Mouse (Mus musculus) gonadal fat pad, adult 2 months (tissue): Measurements from ENCODE around the gene Odr4. TPM values are rescaled to one million over a fixed set of nuclear protein-coding genes. Genes with fewer than 3 reads are reported as not detected.

Experiments
- DNase-seq: peaks from one replicate; pipeline ENCODE4 v3.0.0-alpha.2; 2012; ENCODE audit warnings: low read depth
- polyA plus RNA-seq: library from polyadenylated mRNA; depleted of rRNA; stranded (reverse); fragments of >200 nt; gene quantifications from 2 replicates; pipeline ENCODE4 v1.2.3, GENCODE M21; 2012; rRNA removed

The Odr4 gene
- polyA plus RNA-seq, result 10.7 and 12.0 TPM in 2 replicates

- DNase-seq, result peak; percentile 85
These were observed at the start of gene Odr4, which contains the start of gene Tpr for GRCm38 (mm10) chr1:150392638-150393487. Gene Odr4 (minus strand): TSS chr1:150393080. Gene Tpr (plus strand): TSS chr1:150392838.

- no peak for DNase-seq
These were observed 48.9 kb upstream of the Odr4 start for GRCm38 (mm10) chr1:150441731-150442130.

GRCm38 (mm10) chr1:150438641-150439040, 45.8 kb upstream of the Odr4 start:
- no peak for DNase-seq

GRCm38 (mm10) chr1:150426216-150426615, 33.3 kb upstream of the Odr4 start:
- no peak for DNase-seq

- DNase-seq, result no peak
These were observed 32.8 kb upstream of the Odr4 start for GRCm38 (mm10) chr1:150425665-150426064.

- no peak for DNase-seq
These were observed 25.5 kb upstream of the Odr4 start for GRCm38 (mm10) chr1:150418426-150418825.

- DNase-seq, result no peak
These were observed 23.1 kb upstream of the Odr4 start for GRCm38 (mm10) chr1:150416006-150416405.

GRCm38 (mm10) chr1:150409996-150410395, 17.1 kb upstream of the Odr4 start:
- DNase-seq, result no peak

GRCm38 (mm10) chr1:150407285-150407684, 14.4 kb upstream of the Odr4 start:
- no peak for DNase-seq

GRCm38 (mm10) chr1:150404555-150404954, 11.7 kb upstream of the Odr4 start:
- DNase-seq, result no peak

- DNase-seq, result no peak
These were observed 11.0 kb upstream of the Odr4 start for GRCm38 (mm10) chr1:150403914-150404313.

GRCm38 (mm10) chr1:150396001-150396400, 3.1 kb upstream of the Odr4 start:
- no peak for DNase-seq

- DNase-seq, result no peak
These were observed 590 bp upstream of the Odr4 start for GRCm38 (mm10) chr1:150393488-150393852.

- no peak for DNase-seq
These were observed 796 bp downstream of the Odr4 start for GRCm38 (mm10) chr1:150391931-150392637.

GRCm38 (mm10) chr1:150389390-150390129, 3.3 kb downstream of the Odr4 start:
- no peak for DNase-seq

GRCm38 (mm10) chr1:150387572-150387971, 5.3 kb downstream of the Odr4 start:
- no peak for DNase-seq

- no peak for DNase-seq
These were observed 8.7 kb downstream of the Odr4 start for GRCm38 (mm10) chr1:150384138-150384537.

- DNase-seq, result no peak
These were observed 18.6 kb downstream of the Odr4 start for GRCm38 (mm10) chr1:150374247-150374646.

- no peak for DNase-seq
These were observed 20.0 kb downstream of the Odr4 start for GRCm38 (mm10) chr1:150372895-150373294.

- no peak for DNase-seq
These were observed 32.0 kb downstream of the Odr4 start for GRCm38 (mm10) chr1:150360864-150361263.

GRCm38 (mm10) chr1:150335111-150335510, 57.8 kb downstream of the Odr4 start:
- DNase-seq, result no peak

- no peak for DNase-seq
These were observed 73.7 kb downstream of the Odr4 start, which contains the start of gene Pdc for GRCm38 (mm10) chr1:150319205-150319604. Gene Pdc (plus strand): TSS chr1:150319417.
